Mouse (Mus musculus) limb, embryonic 10.5 days (tissue): ENCODE results near the gene Zc3h12b. TPM values are rescaled to one million over a fixed set of nuclear protein-coding genes. Genes with fewer than 3 reads are reported as not detected.
A peak's percentile ranks its signal among the peaks of the same experiment; 100 is the strongest.
"Not testable (repeated sequence)": the region's sequence is repeated elsewhere in the genome, so short reads cannot be mapped to it uniquely, and the experiment has no call there.

ENCODE experiments used
- DNase-seq: peaks from one replicate; pipeline ENCODE4 v3.0.0-alpha.2; 2017; ENCODE audit warnings: low spot score
- H3K27ac ChIP-seq: fragments of 300-500 bp; sonication (generic); 2 replicates; pipeline ENCODE4 v1.5.1; 2016; ENCODE audit warnings: mild to moderate bottlenecking
- H3K27me3 ChIP-seq: fragments of 300-500 bp; sonication (generic); 2 replicates; pipeline ENCODE4 v1.6.1; 2016; ENCODE audit warnings: low read depth, mild to moderate bottlenecking; ENCODE audit not compliant: poor library complexity, severe bottlenecking
- H3K36me3 ChIP-seq: fragments of 300-500 bp; sonication (generic); 2 replicates; pipeline ENCODE4 v1.6.1; 2016; ENCODE audit warnings: mild to moderate bottlenecking, moderate library complexity
- H3K4me1 ChIP-seq: fragments of 300-500 bp; sonication (generic); 2 replicates; pipeline ENCODE4 v1.6.1; 2016
- H3K4me3 ChIP-seq: fragments of 300-500 bp; sonication (generic); 2 replicates; pipeline ENCODE4 v1.5.1; 2016; ENCODE audit warnings: mild to moderate bottlenecking, moderate library complexity
- H3K9me3 ChIP-seq: fragments of 300-500 bp; sonication (generic); replicated peaks from 2 replicates; pipeline ENCODE4 v1.6.1; 2016; ENCODE audit warnings: mild to moderate bottlenecking
- WGBS: fragments of 180-500 bp; shearing (Covaris S2); methylation state at CpG from one replicate; pipeline ENCODE4 v1.1.7; 2016; 5-methylcytosine and 5-hydroxymethylcytosine counted together
- polyA plus RNA-seq: library from polyadenylated mRNA; unstranded; fragments of >200 nt; fragmentation: Nextera tagmentation; extraction: Ambion mirVana; gene quantifications from 2 replicates; pipeline ENCODE4 v1.2.1, GENCODE M21; 2016

The Zc3h12b gene
- polyA plus RNA-seq, 1 experiment from 2014 or later: 4.1 TPM

DNA sequence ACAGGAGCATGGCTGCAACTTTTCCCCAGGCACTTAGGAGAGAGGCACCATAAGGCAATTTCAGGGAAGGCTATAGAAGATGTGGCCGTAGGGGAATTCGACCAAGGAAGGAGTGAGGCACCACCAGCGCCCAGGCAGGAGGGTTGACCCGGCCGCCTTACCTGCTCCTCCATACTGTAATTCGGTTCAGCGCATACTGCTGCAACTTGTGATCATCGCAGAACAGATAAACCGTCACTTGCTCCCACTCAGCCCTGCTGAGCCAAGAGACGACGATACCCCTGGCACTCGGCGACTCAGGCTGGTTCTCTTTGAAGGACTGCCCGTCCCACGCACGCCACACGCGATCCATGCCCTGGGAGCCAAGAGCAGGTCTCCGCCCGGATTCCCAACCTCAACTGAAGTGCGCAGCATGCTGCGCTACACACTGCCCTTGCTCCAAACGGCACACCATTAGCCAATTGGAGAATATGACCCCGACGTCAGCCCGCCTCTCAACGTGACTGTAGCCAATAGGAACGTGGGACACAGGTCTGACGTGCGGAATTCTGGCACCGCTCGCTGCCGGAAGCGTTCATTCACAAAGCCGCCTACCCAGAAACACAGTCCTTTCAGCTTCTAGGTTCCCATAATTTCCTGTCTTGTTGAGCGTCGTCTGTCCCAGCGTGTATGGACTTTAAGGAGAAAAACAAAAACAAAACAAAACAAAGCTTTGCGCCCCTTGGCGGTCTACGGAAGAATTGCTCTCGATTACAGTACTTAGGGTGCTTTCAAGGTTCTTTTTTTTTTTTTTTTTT lies 245.2 kb downstream of the Zc3h12b start, which contains the start of gene Las1l:
TSS of gene Las1l (minus strand) at position 466 of the 797 bp plus-strand sequence.
- WGBS: 16% methylated on average over 42 of the region's 42 CpGs
- peak; percentile 77 for DNase-seq
- H3K4me3 ChIP-seq: peak within 1 kb of the TSS; percentile 63
- peaks cover 12% of the 10 kb centered on the region; the same call in 1 of the 2 replicates for H3K36me3 ChIP-seq
- peak within 1 kb of the TSS; percentile 61; the same call in 1 of the 2 replicates for H3K27ac ChIP-seq
- peaks cover 27% of the 10 kb centered on the region; the same call in 1 of the 2 replicates for H3K27me3 ChIP-seq
- H3K4me1 ChIP-seq: 0 out of 2 replicates have a peak, but pooled peaks cover 4% of the 10 kb centered on the region
- no peaks in the 10 kb centered on the region for H3K9me3 ChIP-seq

DNA sequence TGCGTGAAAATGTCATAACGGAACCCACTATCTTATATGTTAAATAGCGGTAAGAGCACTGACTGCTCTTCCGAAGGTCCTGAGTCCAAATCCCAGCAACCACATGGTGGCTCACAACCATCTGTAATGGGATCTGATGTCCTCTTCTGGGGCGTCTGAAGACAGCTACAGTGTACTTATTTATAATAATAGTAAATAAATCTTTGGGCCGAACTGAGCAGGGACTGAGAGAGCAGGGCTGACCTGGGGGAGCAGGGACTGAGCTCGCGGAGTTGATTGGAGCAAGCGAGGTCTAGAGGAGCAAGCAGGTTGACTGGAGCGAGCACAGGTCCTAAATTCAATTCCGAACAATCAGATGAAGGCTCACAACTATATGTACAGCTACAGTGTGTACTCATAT lies 246.0 kb downstream of the Zc3h12b start:
- not testable (repeated sequence) for DNase-seq

DNA sequence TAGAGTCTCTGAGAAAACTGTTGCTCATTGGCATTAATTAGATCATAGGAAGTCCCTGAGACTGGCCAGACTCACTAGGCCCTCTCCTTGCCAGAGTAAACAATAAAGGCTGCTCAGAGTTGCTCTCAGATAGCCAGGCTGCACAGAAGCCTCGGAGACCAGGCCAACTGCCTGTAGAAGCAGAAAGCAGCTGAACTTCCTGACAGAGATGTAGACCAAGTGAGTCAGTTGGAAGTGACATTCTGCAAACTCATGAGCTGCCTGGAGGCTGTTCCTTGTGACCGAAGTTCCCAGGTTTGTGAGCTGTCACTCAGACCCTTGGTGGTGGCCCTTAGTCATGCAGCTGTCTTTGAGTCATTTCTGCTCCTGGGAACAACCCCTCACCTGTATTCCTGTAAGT lies 251.9 kb downstream of the Zc3h12b start:
- Histone ChIP-seq H3K36me3 (no peaks in the 10 kb centered on the region), H3K4me3 (no peak overlapping the region), H3K4me1 (no peaks in the 10 kb centered on the region), H3K9me3 (no peaks in the 10 kb centered on the region), H3K27me3 (peaks cover 50% of the 10 kb centered on the region; the same call in 1 of the 2 replicates), H3K27ac (no peak overlapping the region)
- WGBS: 75% methylated on average over 2 of the region's 2 CpGs
- DNase-seq: no peak

More for the DNA sequence above, 246.0 kb downstream of the Zc3h12b start:
- H3K9me3 ChIP-seq, H3K4me1 ChIP-seq, H3K36me3 ChIP-seq: not testable (repeated sequence)
- H3K4me3 ChIP-seq: peak overlapping the region; percentile 63
- H3K27me3 ChIP-seq: peaks cover 23% of the 10 kb centered on the region; the same call in 1 of the 2 replicates
- H3K27ac ChIP-seq: 0 out of 2 replicates have a peak overlapping the region, but pooled peaks have one; percentile 30
- WGBS: 43% methylated on average over 11 of the region's 11 CpGs

DNA sequence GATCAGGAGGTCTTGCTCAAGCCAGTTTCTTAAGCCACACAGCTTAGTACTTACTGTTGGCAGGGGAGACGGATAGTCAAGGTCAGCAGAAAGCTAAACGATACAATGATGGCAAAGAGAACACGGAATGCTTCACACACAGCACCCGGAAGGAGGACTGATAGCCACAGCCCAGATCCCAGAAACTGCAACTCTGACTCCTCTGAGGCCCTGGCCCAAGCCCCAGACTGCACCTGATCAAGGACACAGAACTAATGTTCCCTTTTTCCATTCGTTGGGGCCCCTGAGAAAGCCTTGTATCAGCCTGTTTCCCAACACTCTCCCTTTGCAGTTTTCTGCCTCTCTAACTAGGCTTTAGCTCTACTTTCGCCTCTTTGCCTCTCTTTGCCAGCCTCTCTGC lies 253.6 kb downstream of the Zc3h12b start:
- Histone ChIP-seq H3K36me3 (no peaks in the 10 kb centered on the region), H3K27me3 (peaks cover 41% of the 10 kb centered on the region; the same call in 1 of the 2 replicates), H3K27ac (no peak overlapping the region), H3K9me3 (no peaks in the 10 kb centered on the region), H3K4me3 (no peak overlapping the region), H3K4me1 (no peaks in the 10 kb centered on the region)
- no peak for DNase-seq
- whole genome bisulfite sequencing: 85% methylated on average over 6 of the region's 6 CpGs

DNA sequence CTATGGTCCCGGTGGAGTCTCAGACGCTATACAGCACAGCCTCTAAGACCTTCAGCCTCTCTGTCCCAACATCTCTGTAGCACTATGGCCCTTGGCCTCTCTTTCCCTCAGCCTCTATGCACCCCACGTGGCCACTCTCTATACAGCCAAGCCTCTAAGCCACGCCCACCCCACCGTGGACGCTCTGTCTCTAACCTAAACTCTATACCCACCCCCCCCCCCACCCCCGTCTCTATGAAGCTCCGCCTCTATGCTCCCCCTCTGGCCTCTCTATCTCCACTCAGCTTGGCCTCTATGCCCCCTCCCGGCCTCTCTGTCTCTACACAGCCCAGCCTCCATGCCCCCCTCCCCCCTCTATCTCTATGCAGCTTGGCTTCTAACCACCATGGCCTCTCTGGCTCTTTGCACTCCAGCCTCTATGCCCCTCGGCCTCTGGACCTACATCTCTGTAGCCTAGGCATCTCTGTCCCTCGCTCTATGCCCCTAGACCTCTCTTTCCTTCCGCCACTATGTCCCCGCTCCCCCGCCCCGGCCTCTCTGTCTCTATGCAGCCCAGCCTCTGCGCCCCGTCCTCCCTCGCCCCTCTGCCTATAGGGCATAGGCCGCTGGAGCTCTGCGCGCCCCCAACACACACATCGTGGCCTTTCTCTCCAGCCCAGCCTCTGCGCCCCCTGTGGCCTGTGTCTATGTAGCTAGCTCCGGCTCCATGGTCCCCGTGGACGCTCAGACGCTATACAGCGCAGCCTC lies 256.5 kb downstream of the Zc3h12b start:
- peak overlapping the region; percentile 93 for H3K27ac ChIP-seq
- peak overlapping the region; percentile 57 for H3K4me3 ChIP-seq
- H3K4me1 ChIP-seq: no peaks in the 10 kb centered on the region
- DNase-seq: peak; percentile 79
- WGBS: 17% methylated on average over 26 of the region's 28 CpGs
- peaks cover 41% of the 10 kb centered on the region; the same call in 1 of the 2 replicates for H3K27me3 ChIP-seq
- H3K36me3 ChIP-seq: no peaks in the 10 kb centered on the region
- no peaks in the 10 kb centered on the region for H3K9me3 ChIP-seq

DNA sequence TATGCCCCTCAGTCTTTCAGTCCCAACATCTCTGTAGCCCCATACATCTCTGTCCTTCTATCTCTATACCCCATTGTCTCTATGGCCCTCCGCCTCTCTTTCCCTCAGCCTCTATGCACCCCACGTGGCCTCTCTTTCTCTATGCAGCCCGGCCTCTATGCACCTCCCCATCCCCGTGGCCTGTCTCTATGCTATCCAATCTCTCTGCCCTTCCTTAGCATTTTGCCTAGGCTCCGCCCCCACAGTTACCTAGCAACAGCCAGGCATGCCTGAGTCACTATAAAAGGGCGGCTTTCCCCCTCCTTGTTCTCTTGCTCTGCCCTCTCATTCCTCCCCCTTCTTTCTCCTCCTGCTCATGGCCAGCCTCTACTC lies 257.1 kb downstream of the Zc3h12b start:
- Histone ChIP-seq H3K36me3 (no peaks in the 10 kb centered on the region), H3K4me1 (no peaks in the 10 kb centered on the region), H3K27me3 (peaks cover 41% of the 10 kb centered on the region; the same call in 1 of the 2 replicates), H3K9me3 (no peaks in the 10 kb centered on the region), H3K27ac (peak overlapping the region; percentile 93), H3K4me3 (peak overlapping the region; percentile 57)
- WGBS: 4% methylated on average over 6 of the region's 6 CpGs
- peak; percentile 79 for DNase-seq

DNA sequence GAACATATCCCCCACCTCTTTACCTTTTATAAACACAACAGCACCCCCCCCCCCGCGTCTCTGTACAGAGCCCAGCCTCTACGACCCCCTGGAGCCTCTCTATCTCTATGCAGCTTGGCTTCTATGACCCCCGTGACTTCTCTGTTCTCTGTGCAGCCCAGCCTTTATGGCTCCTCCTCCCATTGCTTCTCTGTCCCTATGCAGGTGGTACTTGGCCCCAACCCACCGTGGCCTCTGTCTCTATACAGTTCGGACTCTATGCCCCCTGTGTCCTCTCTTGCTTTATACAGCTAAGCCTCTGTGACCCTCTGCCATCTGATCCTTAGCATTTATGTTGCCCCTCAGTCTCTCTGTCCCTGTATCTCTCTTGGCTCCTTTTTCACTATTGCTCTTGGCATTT lies 257.6 kb downstream of the Zc3h12b start:
- 47% methylated on average over 6 of the region's 6 CpGs for WGBS
- no peaks in the 10 kb centered on the region for H3K36me3 ChIP-seq
- H3K9me3 ChIP-seq: no peaks in the 10 kb centered on the region
- peak overlapping the region; percentile 93 for H3K27ac ChIP-seq
- DNase-seq: no peak
- peaks cover 41% of the 10 kb centered on the region; the same call in 1 of the 2 replicates for H3K27me3 ChIP-seq
- H3K4me1 ChIP-seq: no peaks in the 10 kb centered on the region
- peak overlapping the region; percentile 57; the same call in 1 of the 2 replicates for H3K4me3 ChIP-seq

DNA sequence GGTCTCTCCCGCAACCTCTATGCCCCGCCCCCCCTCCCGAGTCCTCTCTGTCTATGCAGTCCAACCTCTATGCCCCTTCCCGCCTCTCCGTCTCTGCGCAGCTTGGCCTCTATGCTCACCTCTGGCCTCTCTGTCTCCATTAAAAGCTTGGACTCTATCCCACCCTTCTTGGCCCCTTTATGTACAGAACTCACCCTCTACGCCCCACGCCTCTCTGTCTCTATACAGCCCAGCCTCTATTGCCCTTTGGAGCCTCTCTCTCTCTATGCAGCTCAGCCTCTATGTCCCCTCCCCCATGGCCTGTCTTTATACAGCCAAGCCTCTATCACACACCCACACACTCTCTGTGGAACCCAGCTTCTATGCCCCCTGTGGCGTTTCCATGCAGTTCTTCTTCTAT lies 258.5 kb downstream of the Zc3h12b start:
- H3K27ac ChIP-seq: no peak overlapping the region
- peaks cover 33% of the 10 kb centered on the region; the same call in 1 of the 2 replicates for H3K27me3 ChIP-seq
- 89% methylated on average over 9 of the region's 9 CpGs for WGBS
- H3K36me3 ChIP-seq: no peaks in the 10 kb centered on the region
- H3K9me3 ChIP-seq: no peaks in the 10 kb centered on the region
- H3K4me1 ChIP-seq: no peaks in the 10 kb centered on the region
- no peak for DNase-seq
- no peak overlapping the region for H3K4me3 ChIP-seq

Other genes starting within 250 kb of the Zc3h12b start
- gene Asb12, start 153.7 kb upstream of the Zc3h12b start, polyA plus RNA-seq: 0.24 TPM in 1 of 2 replicates, not detected in the other
- not detected in 2 replicates for gene Pfn5, start 153.6 kb upstream of the Zc3h12b start, polyA plus RNA-seq
- 27.1 and 33.5 TPM in 2 replicates for gene Zc4h2, start 53.2 kb upstream of the Zc3h12b start, polyA plus RNA-seq
- 76.4 and 80.7 TPM in 2 replicates for gene Las1l, start 245.3 kb downstream of the Zc3h12b start, polyA plus RNA-seq